20 mouse cellular contexts compared by ENCODE assay signal in genomic region chr4:131314231-131314630, GRCm38 (mm10).
DNase-seq lines count a peak whose midpoint lies in the region; ATAC-seq lines count a peak whose summit lies in the region.
"Had no signal": no experiment of that assay in that cellular context is flagged by ENCODE, and none has a peak within 500 bp of the region (broad histone marks: within the 10 kb centered on the region; RNA-seq: fewer than 3 reads in every experiment).

No protein-coding gene starts in this region.

- H3K27ac ChIP-seq in hindbrain, embryonic 10.5 days = 0 out of 2 replicates have a peak overlapping the region, but pooled peaks have one; percentile 16
- H3K27ac ChIP-seq in hindbrain, embryonic 16.5 days (ENCODE audit: low read depth, low read length) = no peak overlapping the region
- H3K27ac ChIP-seq: embryonic facial prominence, embryonic 13.5 days; embryonic facial prominence, embryonic 15.5 days; forebrain, embryonic 10.5 days; forebrain, embryonic 12.5 days; gastrocnemius, adult 2 months had no signal

- no peak for ATAC-seq in cerebellum, adult (ENCODE audit: insufficient number of reproducible peaks, low FRiP score, low TSS enrichment)
- ATAC-seq in hindbrain, embryonic 16.5 days = no peak
- ATAC-seq: forebrain, embryonic 14.5 days; forebrain, embryonic 16.5 days had no signal

- H3K4me2 ChIP-seq in hindbrain, embryonic 16.5 days (ENCODE audit: low read length) = no peak overlapping the region
- H3K4me2 ChIP-seq: embryonic facial prominence, embryonic 13.5 days; embryonic facial prominence, embryonic 15.5 days; forebrain, embryonic 12.5 days had no signal

- no peak overlapping the region for H3K4me3 ChIP-seq in hindbrain, embryonic 10.5 days
- no peak overlapping the region for H3K4me3 ChIP-seq in hindbrain, embryonic 16.5 days (ENCODE audit: low read length)
- H3K4me3 ChIP-seq: embryonic facial prominence, embryonic 13.5 days; embryonic facial prominence, embryonic 15.5 days; erythroblast, embryonic 14.5 days; forebrain, embryonic 10.5 days; forebrain, embryonic 12.5 days; gastrocnemius, adult 2 months had no signal

- H3K9me3 ChIP-seq in hindbrain, embryonic 10.5 days = no peaks in the 10 kb centered on the region
- no peaks in the 10 kb centered on the region for H3K9me3 ChIP-seq in hindbrain, embryonic 16.5 days (ENCODE audit: control insufficient read depth, low read length)
- H3K9me3 ChIP-seq: embryonic facial prominence, embryonic 13.5 days; embryonic facial prominence, embryonic 15.5 days; forebrain, embryonic 10.5 days; forebrain, embryonic 12.5 days had no signal

- DNase-seq in cerebellum, adult 9-10 months = peak; percentile 5
- no peak for DNase-seq in cerebellum, adult 11-12 months
- DNase-seq in cerebellum, postnatal 14 days = peak; percentile 41 to 58
- no peak for DNase-seq in cerebellum, adult 9-11 months
- DNase-seq in cerebellum, postnatal 36 days = peak; percentile 12 to 18
- no peak for DNase-seq in hindbrain, embryonic 10.5 days (ENCODE audit: low spot score)
- DNase-seq: adrenal gland, adult 2 months; adrenal gland, postnatal 10 days; adrenal gland, postnatal 25 days; embryo, embryonic 11 days; gastrocnemius, adult 2 months had no signal

- no peaks in the 10 kb centered on the region for H3K36me3 ChIP-seq in hindbrain, embryonic 10.5 days
- H3K36me3 ChIP-seq in hindbrain, embryonic 16.5 days (ENCODE audit: control insufficient read depth, insufficient read depth, low read length) = no peaks in the 10 kb centered on the region
- H3K36me3 ChIP-seq: embryonic facial prominence, embryonic 13.5 days; embryonic facial prominence, embryonic 15.5 days; forebrain, embryonic 10.5 days; forebrain, embryonic 12.5 days had no signal

- WGBS in hindbrain, embryonic 10.5 days = 80% methylated on average over 3 of the region's 3 CpGs
- WGBS in hindbrain, embryonic 16.5 days = 74% methylated on average over 3 of the region's 3 CpGs

- no peaks in the 10 kb centered on the region for H3K27me3 ChIP-seq in hindbrain, embryonic 10.5 days (ENCODE audit: insufficient read depth, poor library complexity, severe bottlenecking)
- no peaks in the 10 kb centered on the region for H3K27me3 ChIP-seq in hindbrain, embryonic 16.5 days (replicated peaks; ENCODE audit: control insufficient read depth, insufficient read depth, low read length)
- H3K27me3 ChIP-seq: embryonic facial prominence, embryonic 15.5 days had no signal

- H3K9ac ChIP-seq in hindbrain, embryonic 16.5 days (ENCODE audit: low read depth, low read length) = no peak overlapping the region
- H3K9ac ChIP-seq: embryonic facial prominence, embryonic 13.5 days; embryonic facial prominence, embryonic 15.5 days; forebrain, embryonic 12.5 days had no signal

- H3K4me1 ChIP-seq in hindbrain, embryonic 10.5 days (replicated peaks) = peaks cover 16% of the 10 kb centered on the region
- H3K4me1 ChIP-seq in hindbrain, embryonic 16.5 days (ENCODE audit: control insufficient read depth, insufficient read depth, low read depth, low read length) = no peaks in the 10 kb centered on the region
- H3K4me1 ChIP-seq: embryonic facial prominence, embryonic 13.5 days; embryonic facial prominence, embryonic 15.5 days; forebrain, embryonic 12.5 days had no signal

Comparison
In these comparisons a context has a peak if more than half of its experiments do, and no peak if none do; other contexts are left out.
1. DNase-seq: peak in cerebellum, adult 9-10 months (single experiment), cerebellum, postnatal 14 days (2 of 2) and cerebellum, postnatal 36 days (2 of 2); none in cerebellum, adult 11-12 months (single experiment), cerebellum, adult 9-11 months (single experiment) and hindbrain, embryonic 10.5 days (single experiment).